Mouse (Mus musculus): ENCODE data around the gene She. TPM values are rescaled to one million over a fixed set of nuclear protein-coding genes. Genes with fewer than 3 reads are reported as not detected.

Gene She
- polyA plus RNA-seq, 1 experiment from 2014 or later = 8.8 TPM

- Histone ChIP-seq H3K27ac (ENCODE audit: low read length) (peak overlapping the region; percentile 76), H3K4me2 (ENCODE audit: low read depth, low read length) (no peak overlapping the region), H3K9me3 (ENCODE audit: control insufficient read depth, low read length) (no peaks in the 10 kb centered on the region), H3K4me3 (ENCODE audit: low read length) (no peak overlapping the region), H3K9ac (ENCODE audit: low read length) (no peak overlapping the region), H3K27me3 (ENCODE audit: control insufficient read depth, insufficient read depth, low read depth, low read length) (no peaks in the 10 kb centered on the region), H3K36me3 (ENCODE audit: control insufficient read depth, insufficient read depth, low read length) (no peaks in the 10 kb centered on the region), H3K4me1 (replicated peaks; ENCODE audit: control insufficient read depth, insufficient read depth, low read length) (peaks cover 8% of the 10 kb centered on the region; the same call in 1 of the 2 replicates)
- peak; percentile 29; the same call in 1 of the 2 replicates for ATAC-seq (ENCODE audit: low read depth)
- 62% methylated on average over 6 of the region's 6 CpGs for WGBS
Measured at GRCm38 (mm10) chr3:89848083-89848482, 16.9 kb downstream of the She start.

- WGBS = 63% methylated on average over 5 of the region's 5 CpGs
- no peaks in the 10 kb centered on the region for H3K4me1 ChIP-seq (replicated peaks; ENCODE audit: control insufficient read depth, insufficient read depth, low read length)
- no peak overlapping the region; the same call in 1 of the 2 replicates for H3K4me2 ChIP-seq (ENCODE audit: low read depth, low read length)
- H3K9ac ChIP-seq (ENCODE audit: low read length) = no peak overlapping the region
- no peaks in the 10 kb centered on the region for H3K27me3 ChIP-seq (ENCODE audit: control insufficient read depth, insufficient read depth, low read depth, low read length)
- no peaks in the 10 kb centered on the region; the same call in 1 of the 2 replicates for H3K36me3 ChIP-seq (ENCODE audit: control insufficient read depth, insufficient read depth, low read length)
- H3K9me3 ChIP-seq (ENCODE audit: control insufficient read depth, low read length) = no peaks in the 10 kb centered on the region
- no peak overlapping the region for H3K4me3 ChIP-seq (ENCODE audit: low read length)
- ATAC-seq (ENCODE audit: low read depth) = peak; percentile 82
- peak overlapping the region; percentile 83 for H3K27ac ChIP-seq (ENCODE audit: low read length)
Measured at GRCm38 (mm10) chr3:89853752-89854151, 22.6 kb downstream of the She start.

GRCm38 (mm10) chr3:89857353-89857752 is 26.2 kb downstream of the She start:
- Histone ChIP-seq H3K27me3 (ENCODE audit: control insufficient read depth, insufficient read depth, low read depth, low read length) (no peaks in the 10 kb centered on the region), H3K36me3 (ENCODE audit: control insufficient read depth, insufficient read depth, low read length) (no peaks in the 10 kb centered on the region; the same call in 1 of the 2 replicates), H3K27ac (ENCODE audit: low read length) (no peak overlapping the region), H3K4me1 (replicated peaks; ENCODE audit: control insufficient read depth, insufficient read depth, low read length) (peaks cover 7% of the 10 kb centered on the region), H3K4me3 (ENCODE audit: low read length) (no peak overlapping the region), H3K4me2 (ENCODE audit: low read depth, low read length) (no peak overlapping the region), H3K9ac (ENCODE audit: low read length) (no peak overlapping the region), H3K9me3 (ENCODE audit: control insufficient read depth, low read length) (no peaks in the 10 kb centered on the region)
- ATAC-seq (ENCODE audit: low read depth) = no peak
- 90% methylated on average over 3 of the region's 3 CpGs for WGBS

GRCm38 (mm10) chr3:89858123-89858522 is 27.0 kb downstream of the She start:
- no peak overlapping the region for H3K27ac ChIP-seq (ENCODE audit: low read length)
- H3K4me1 ChIP-seq (replicated peaks; ENCODE audit: control insufficient read depth, insufficient read depth, low read length) = peaks cover 7% of the 10 kb centered on the region
- no peak overlapping the region for H3K4me2 ChIP-seq (ENCODE audit: low read depth, low read length)
- H3K27me3 ChIP-seq (ENCODE audit: control insufficient read depth, insufficient read depth, low read depth, low read length) = no peaks in the 10 kb centered on the region
- no peaks in the 10 kb centered on the region for H3K9me3 ChIP-seq (ENCODE audit: control insufficient read depth, low read length)
- ATAC-seq (ENCODE audit: low read depth) = no peak
- H3K4me3 ChIP-seq (ENCODE audit: low read length) = no peak overlapping the region
- no peak overlapping the region for H3K9ac ChIP-seq (ENCODE audit: low read length)
- WGBS = 12% methylated on average over 4 of the region's 4 CpGs
- H3K36me3 ChIP-seq (ENCODE audit: control insufficient read depth, insufficient read depth, low read length) = no peaks in the 10 kb centered on the region; the same call in 1 of the 2 replicates

GRCm38 (mm10) chr3:89858888-89859287 is 27.7 kb downstream of the She start:
- H3K9ac ChIP-seq (ENCODE audit: low read length) = no peak overlapping the region
- no peaks in the 10 kb centered on the region for H3K27me3 ChIP-seq (ENCODE audit: control insufficient read depth, insufficient read depth, low read depth, low read length)
- no peak overlapping the region for H3K27ac ChIP-seq (ENCODE audit: low read length)
- no peak overlapping the region for H3K4me2 ChIP-seq (ENCODE audit: low read depth, low read length)
- H3K4me1 ChIP-seq (replicated peaks; ENCODE audit: control insufficient read depth, insufficient read depth, low read length) = peaks cover 7% of the 10 kb centered on the region
- no peaks in the 10 kb centered on the region for H3K9me3 ChIP-seq (ENCODE audit: control insufficient read depth, low read length)
- 62% methylated on average over 8 of the region's 8 CpGs for WGBS
- no peaks in the 10 kb centered on the region; the same call in 1 of the 2 replicates for H3K36me3 ChIP-seq (ENCODE audit: control insufficient read depth, insufficient read depth, low read length)
- no peak for ATAC-seq (ENCODE audit: low read depth)
- H3K4me3 ChIP-seq (ENCODE audit: low read length) = no peak overlapping the region

GRCm38 (mm10) chr3:89859936-89860335 is 28.8 kb downstream of the She start:
- H3K4me3 ChIP-seq (ENCODE audit: low read length) = no peak overlapping the region
- no peaks in the 10 kb centered on the region for H3K27me3 ChIP-seq (ENCODE audit: control insufficient read depth, insufficient read depth, low read depth, low read length)
- no peaks in the 10 kb centered on the region; the same call in 1 of the 2 replicates for H3K36me3 ChIP-seq (ENCODE audit: control insufficient read depth, insufficient read depth, low read length)
- WGBS = 54% methylated on average over 3 of the region's 3 CpGs
- H3K4me1 ChIP-seq (replicated peaks; ENCODE audit: control insufficient read depth, insufficient read depth, low read length) = peaks cover 8% of the 10 kb centered on the region
- no peak overlapping the region for H3K4me2 ChIP-seq (ENCODE audit: low read depth, low read length)
- no peak overlapping the region for H3K9ac ChIP-seq (ENCODE audit: low read length)
- no peak overlapping the region for H3K27ac ChIP-seq (ENCODE audit: low read length)
- ATAC-seq (ENCODE audit: low read depth) = no peak
- no peaks in the 10 kb centered on the region for H3K9me3 ChIP-seq (ENCODE audit: control insufficient read depth, low read length)

GRCm38 (mm10) chr3:89860343-89860742 is 29.2 kb downstream of the She start:
- Histone ChIP-seq H3K27me3 (ENCODE audit: control insufficient read depth, insufficient read depth, low read depth, low read length) (no peaks in the 10 kb centered on the region), H3K4me2 (ENCODE audit: low read depth, low read length) (no peak overlapping the region), H3K4me3 (ENCODE audit: low read length) (no peak overlapping the region), H3K9me3 (ENCODE audit: control insufficient read depth, low read length) (no peaks in the 10 kb centered on the region), H3K27ac (ENCODE audit: low read length) (no peak overlapping the region), H3K36me3 (ENCODE audit: control insufficient read depth, insufficient read depth, low read length) (no peaks in the 10 kb centered on the region; the same call in 1 of the 2 replicates), H3K9ac (ENCODE audit: low read length) (no peak overlapping the region), H3K4me1 (replicated peaks; ENCODE audit: control insufficient read depth, insufficient read depth, low read length) (peaks cover 12% of the 10 kb centered on the region)
- WGBS = 79% methylated on average over 3 of the region's 3 CpGs
- ATAC-seq (ENCODE audit: low read depth) = no peak

GRCm38 (mm10) chr3:89861070-89861469 is 29.9 kb downstream of the She start:
- WGBS = 30% methylated on average over 4 of the region's 4 CpGs
- ATAC-seq (ENCODE audit: low read depth) = peak; percentile 76
- no peak overlapping the region for H3K27ac ChIP-seq (ENCODE audit: low read length)

GRCm38 (mm10) chr3:89862182-89862761 is 31.1 kb downstream of the She start:
- Histone ChIP-seq H3K9me3 (ENCODE audit: control insufficient read depth, low read length) (no peaks in the 10 kb centered on the region), H3K4me1 (replicated peaks; ENCODE audit: control insufficient read depth, insufficient read depth, low read length) (peaks cover 12% of the 10 kb centered on the region), H3K4me2 (ENCODE audit: low read depth, low read length) (no peak overlapping the region), H3K4me3 (ENCODE audit: low read length) (no peak overlapping the region), H3K27ac (ENCODE audit: low read length) (no peak overlapping the region), H3K36me3 (ENCODE audit: control insufficient read depth, insufficient read depth, low read length) (no peaks in the 10 kb centered on the region), H3K27me3 (ENCODE audit: control insufficient read depth, insufficient read depth, low read depth, low read length) (no peaks in the 10 kb centered on the region), H3K9ac (ENCODE audit: low read length) (no peak overlapping the region)
- no peak for ATAC-seq (ENCODE audit: low read depth)
- WGBS = 67% methylated on average over 8 of the region's 8 CpGs

More at GRCm38 (mm10) chr3:89861070-89861469, 29.9 kb downstream of the She start:
- Histone ChIP-seq H3K4me3 (ENCODE audit: low read length) (no peak overlapping the region), H3K4me1 (replicated peaks; ENCODE audit: control insufficient read depth, insufficient read depth, low read length) (peaks cover 12% of the 10 kb centered on the region), H3K9ac (ENCODE audit: low read length) (peak overlapping the region; percentile 35; the same call in 1 of the 2 replicates), H3K4me2 (ENCODE audit: low read depth, low read length) (no peak overlapping the region), H3K27me3 (ENCODE audit: control insufficient read depth, insufficient read depth, low read depth, low read length) (no peaks in the 10 kb centered on the region), H3K36me3 (ENCODE audit: control insufficient read depth, insufficient read depth, low read length) (no peaks in the 10 kb centered on the region; the same call in 1 of the 2 replicates), H3K9me3 (ENCODE audit: control insufficient read depth, low read length) (no peaks in the 10 kb centered on the region)

Measured in lung, embryonic 16.5 days (tissue).